Mouse (Mus musculus) G1E (cell line): ENCODE measurements around the gene Cd7.

Source experiments
- CTCF ChIP-seq: IDR thresholded peaks from 2 replicates; pipeline ENCODE4 v1.5.1; 2012; ENCODE audit warnings: low read depth, low read length, inconsistent platforms, mixed read lengths
- POLR2AphosphoS5 ChIP-seq: IDR thresholded peaks from 2 replicates; pipeline ENCODE4 v1.6.1; 2012; ENCODE audit warnings: low read depth, low read length, inconsistent platforms; ENCODE audit not compliant: insufficient replicate concordance
- TAL1 ChIP-seq: conservative IDR thresholded peaks from 2 replicates; pipeline ENCODE4 v1.6.1; 2012; ENCODE audit warnings: low read depth, low read length, inconsistent platforms, mixed read lengths

GRCm38 (mm10) chr11:121052387-121052786, 13.2 kb upstream of the Cd7 start:
- no peak for TF ChIP-seq CTCF
- TF ChIP-seq POLR2AphosphoS5: no peak
- no peak for TF ChIP-seq TAL1
